Mouse (Mus musculus): Measurements from ENCODE around the gene Wdr76.
A peak's percentile ranks its signal among the peaks of the same experiment; 100 is the strongest.
"Not testable (repeated sequence)": the region's sequence is repeated elsewhere in the genome, so short reads cannot be mapped to it uniquely, and the experiment has no call there.

Wdr76 gene

GRCm38 (mm10) chr2:121505942-121506882 is at the start of gene Wdr76, which contains the start of gene Mfap1a:
TSS of gene Wdr76 (plus strand) at chr2:121506723.
TSS of gene Mfap1a (minus strand) at chr2:121506665.
- peak; percentile 84 for DNase-seq (ENCODE audit: low read depth)

GRCm38 (mm10) chr2:121460071-121460470 is 46.5 kb upstream of the Wdr76 start:
- no peak for DNase-seq (ENCODE audit: low read depth)

DNA sequence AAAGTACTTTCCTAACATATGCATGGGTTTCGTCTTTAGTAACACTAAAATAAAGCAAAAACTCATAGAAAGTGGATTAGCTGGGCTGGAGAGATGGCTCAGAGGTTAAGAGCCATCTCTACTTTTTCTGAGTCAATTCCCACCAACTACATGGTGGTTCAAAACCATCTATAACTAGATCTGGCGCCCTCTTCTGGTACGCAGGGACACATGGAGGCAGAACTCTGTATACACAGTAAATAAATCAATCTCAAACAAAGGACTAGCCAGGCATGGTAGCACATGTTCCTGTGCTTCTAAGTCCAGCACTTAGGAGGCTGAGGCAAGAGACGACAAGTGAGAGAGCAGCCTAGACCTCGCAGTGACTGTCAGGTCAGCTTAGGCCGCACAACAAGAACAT is 37.5 kb upstream of the Wdr76 start:
- not testable (repeated sequence) for DNase-seq (ENCODE audit: low read depth)

- not testable (repeated sequence) for DNase-seq (ENCODE audit: low read depth)
These were observed 33.7 kb upstream of the Wdr76 start for GRCm38 (mm10) chr2:121472783-121473182.

GRCm38 (mm10) chr2:121473301-121474179 is 33.0 kb upstream of the Wdr76 start, which contains the start of gene Mfap1b:
TSS of gene Mfap1b (minus strand) at chr2:121474067.
- DNase-seq (ENCODE audit: low read depth): peak; percentile 83

- DNase-seq (ENCODE audit: low read depth): no peak
These were observed 32.4 kb upstream of the Wdr76 start for GRCm38 (mm10) chr2:121474180-121474535.

- not testable (repeated sequence) for DNase-seq (ENCODE audit: low read depth)
These were observed 31.2 kb upstream of the Wdr76 start for GRCm38 (mm10) chr2:121475306-121475705.

DNA sequence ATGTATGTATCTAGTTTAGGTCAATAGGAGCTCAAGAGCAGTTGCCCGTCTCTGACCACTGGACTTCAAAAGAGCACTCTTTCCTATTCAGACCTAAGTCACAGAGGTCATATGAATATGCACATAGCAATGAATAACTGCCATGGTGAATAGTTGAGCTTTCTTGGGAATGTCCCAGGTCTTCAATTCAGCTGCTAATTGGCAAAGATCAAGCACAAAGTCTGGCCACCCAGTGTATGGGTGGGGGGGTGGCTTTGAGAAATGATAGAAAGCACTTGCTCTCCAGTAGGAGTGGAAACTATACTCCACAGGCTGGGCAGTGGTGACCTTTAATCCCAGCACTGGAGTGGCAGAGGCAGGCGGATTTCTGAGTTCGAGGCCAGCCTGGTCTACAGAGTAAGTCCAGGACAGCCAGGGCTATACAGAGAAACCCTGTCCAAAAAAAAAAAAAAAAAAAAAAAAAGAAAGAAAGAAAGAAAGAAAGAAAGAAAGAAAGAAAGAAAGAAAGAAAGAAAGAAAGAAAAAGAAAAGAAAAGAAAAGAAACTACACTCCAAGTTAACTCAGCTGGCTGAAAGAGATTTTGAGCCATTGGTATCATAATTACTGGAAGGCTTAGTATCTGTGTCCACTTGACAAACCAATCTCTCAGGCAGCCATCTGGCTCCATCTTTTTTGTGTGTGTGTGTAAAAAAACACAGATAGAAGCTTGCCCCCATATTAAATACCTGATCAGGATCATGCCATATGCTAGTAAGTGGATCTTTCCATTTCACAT is 28.8 kb upstream of the Wdr76 start:
- DNase-seq (ENCODE audit: low read depth): no peak

DNA sequence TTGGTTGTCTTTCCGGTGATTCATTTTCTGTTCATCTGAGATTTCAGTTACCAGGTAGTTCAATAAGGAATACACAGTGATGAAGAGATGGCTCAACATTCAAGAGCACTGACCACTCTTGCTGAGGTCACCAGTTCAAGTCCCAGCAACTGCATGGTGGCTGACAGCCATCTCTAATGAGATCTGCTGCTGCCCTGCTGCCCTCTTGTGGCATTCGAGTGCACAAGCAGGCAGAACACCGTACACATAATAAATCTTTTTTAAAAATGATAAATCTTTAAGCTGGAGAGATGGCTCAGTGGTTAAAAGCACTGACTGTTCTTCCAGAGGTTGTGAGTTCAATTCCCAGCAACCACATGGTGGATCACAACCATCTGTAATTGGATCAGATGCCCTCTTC is 26.0 kb upstream of the Wdr76 start:
- DNase-seq (ENCODE audit: low read depth): no peak

DNA sequence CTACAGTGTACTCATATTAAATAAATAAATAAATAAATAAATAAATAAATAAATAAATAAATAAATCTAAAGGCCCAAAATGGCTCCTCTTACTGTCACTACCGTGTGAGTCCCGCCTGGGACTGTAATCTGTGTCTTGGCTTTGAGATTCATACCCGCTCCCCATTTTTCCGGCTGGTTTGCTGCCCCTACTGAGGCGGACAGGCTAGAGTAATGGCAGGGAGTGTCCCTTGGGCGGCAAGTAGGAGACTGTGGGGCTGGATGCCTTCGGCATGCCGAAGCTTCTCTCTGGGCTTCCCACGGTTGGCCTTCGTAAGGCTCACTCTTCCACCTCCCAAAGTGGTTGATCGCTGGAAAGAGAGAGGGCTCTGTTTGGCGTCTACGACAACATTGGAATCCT is 25.6 kb upstream of the Wdr76 start:
- not testable (repeated sequence) for DNase-seq (ENCODE audit: low read depth)

GRCm38 (mm10) chr2:121483576-121483975 is 22.9 kb upstream of the Wdr76 start:
- no peak for DNase-seq (ENCODE audit: low read depth)

DNA sequence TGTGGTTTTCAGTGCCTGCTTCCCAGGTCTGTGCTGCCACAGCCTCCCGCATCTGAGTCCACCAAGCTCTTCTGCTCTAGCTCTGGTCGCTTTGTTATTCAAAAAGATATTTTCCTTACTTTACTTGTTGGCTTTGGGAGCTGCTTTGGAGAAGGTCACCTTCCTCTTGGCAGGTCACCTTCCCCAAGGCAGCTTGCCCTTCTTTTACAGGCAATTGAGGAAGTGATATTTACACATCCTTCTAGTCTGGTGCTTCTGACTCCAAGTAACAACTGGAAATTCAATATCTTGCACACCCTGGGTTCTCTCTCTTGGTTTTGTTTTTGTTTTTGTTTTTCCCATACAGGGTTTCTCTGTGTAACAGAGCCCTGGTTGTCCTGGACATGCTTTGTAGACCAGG is 22.1 kb upstream of the Wdr76 start:
- not testable (repeated sequence) for DNase-seq (ENCODE audit: low read depth)

DNA sequence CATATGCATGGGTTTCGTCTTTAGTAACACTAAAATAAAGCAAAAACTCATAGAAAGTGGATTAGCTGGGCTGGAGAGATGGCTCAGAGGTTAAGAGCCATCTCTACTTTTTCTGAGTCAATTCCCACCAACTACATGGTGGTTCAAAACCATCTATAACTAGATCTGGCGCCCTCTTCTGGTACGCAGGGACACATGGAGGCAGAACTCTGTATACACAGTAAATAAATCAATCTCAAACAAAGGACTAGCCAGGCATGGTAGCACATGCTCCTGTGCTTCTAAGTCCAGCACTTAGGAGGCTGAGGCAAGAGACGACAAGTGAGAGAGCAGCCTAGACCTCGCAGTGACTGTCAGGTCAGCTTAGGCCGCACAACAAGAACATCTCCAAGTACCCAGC is 5.0 kb upstream of the Wdr76 start:
- DNase-seq (ENCODE audit: low read depth): not testable (repeated sequence)

DNA sequence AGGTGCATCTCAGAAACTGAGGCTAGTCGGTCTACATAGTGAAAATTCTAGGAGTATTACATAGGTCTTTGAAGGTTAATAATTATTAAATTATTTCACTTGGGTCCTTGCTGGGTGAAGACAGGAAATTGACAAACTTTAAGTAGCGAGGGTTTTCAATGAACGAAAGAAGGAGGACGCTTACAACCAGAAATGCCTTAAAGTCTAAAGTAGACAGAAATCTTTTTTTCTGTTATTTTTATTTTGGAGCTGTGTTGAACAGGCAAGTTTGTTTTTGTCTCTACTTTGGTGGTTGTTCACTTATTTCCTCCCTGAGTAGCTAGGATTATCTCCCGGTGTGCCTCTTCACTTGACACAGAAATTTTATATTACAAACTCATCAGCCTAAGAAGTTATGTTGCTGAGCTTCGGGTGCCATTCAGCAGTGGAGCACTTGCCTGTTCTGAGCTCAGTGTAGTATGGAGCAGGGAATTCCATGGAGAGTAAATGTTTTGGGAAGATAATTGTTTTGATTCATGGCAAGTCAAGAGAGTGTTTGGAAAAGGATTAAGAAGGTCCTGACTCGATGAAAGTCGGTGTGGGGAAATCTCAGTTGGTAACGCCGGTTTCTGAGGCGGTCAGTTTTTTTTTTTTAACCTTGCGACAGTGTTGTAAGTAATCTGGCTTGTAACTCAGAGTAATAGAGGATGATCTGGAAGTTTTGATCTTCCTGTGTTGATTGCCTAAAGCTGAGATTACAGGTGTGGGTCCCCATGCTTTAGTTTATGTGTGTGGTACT is 839 bp downstream of the Wdr76 start:
- DNase-seq (ENCODE audit: low read depth): no peak

DNA sequence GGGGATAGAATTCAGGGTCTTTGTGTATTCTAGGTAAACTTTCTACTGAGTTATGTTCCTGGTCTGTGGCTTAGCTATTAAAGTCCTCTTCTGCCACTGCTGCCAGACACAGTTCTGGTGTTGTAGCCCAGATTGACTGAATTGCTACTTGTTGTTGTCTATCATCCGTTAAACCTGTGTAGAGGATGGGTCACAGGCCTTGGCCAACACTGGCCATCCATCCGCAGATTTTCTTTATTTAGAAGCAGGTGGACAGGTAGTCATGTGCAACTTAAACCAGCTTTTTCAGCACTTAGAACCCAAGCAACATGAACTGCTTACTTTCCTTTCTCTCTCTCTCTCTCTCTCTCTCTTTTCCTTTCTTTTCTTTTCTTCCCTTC is 1.4 kb downstream of the Wdr76 start:
- DNase-seq (ENCODE audit: low read depth): no peak

- DNase-seq (ENCODE audit: low read depth): peak; percentile 63
These were observed 3.1 kb downstream of the Wdr76 start for GRCm38 (mm10) chr2:121509584-121509983.

DNA sequence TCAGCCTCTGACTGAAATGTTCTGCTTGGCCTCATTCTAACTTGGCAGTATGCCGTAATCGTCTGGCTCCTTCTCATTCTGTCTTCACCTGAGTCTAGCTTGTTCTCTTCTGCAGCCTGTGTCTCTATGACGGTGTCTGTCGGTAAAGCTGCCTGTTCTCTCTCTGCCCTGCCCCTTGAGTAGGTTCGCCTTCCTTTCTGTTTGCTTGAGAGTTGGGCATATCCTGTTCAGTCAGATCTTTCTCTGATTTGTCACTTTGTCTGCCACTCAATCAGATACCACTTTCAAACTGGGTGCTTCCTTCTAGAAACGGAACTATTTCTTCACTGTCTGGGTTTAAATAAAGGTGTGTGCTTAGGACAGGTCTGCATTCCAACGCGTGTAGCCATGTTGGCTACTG is 4.9 kb downstream of the Wdr76 start:
- no peak for DNase-seq (ENCODE audit: low read depth)

DNA sequence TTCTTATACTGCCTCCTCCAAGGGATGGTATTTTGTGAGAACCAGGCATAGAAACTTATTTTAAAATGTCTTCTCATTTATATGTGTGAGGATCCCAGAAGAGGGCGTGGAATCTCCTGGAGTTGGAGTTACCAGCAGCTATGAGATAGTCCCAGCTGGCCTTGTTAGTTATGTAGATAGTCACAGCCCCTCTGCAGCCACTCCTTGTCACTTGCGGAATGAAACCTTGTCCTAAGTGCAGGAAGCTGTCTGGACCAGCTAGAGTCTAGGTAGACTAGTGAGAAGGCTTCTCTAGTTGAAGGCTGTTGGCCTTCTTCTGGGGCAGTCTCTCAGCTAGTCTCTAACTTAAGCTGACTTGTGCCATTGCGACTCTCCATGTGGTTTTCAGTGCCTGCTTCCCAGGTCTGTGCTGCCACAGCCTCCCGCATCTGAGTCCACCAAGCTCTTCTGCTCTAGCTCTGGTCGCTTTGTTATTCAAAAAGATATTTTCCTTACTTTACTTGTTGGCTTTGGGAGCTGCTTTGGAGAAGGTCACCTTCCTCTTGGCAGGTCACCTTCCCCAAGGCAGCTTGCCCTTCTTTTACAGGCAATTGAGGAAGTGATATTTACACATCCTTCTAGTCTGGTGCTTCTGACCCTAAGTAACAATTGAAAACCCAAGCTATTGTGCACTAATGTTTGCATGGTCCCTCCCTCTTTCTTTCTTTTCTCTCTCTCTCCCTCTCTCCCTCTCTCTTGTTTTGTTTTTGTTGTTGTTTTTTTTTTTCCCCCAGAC is 6.7 kb downstream of the Wdr76 start:
- not testable (repeated sequence) for DNase-seq (ENCODE audit: low read depth)

GRCm38 (mm10) chr2:121514211-121514610 is 7.7 kb downstream of the Wdr76 start:
- no peak for DNase-seq (ENCODE audit: low read depth)

DNA sequence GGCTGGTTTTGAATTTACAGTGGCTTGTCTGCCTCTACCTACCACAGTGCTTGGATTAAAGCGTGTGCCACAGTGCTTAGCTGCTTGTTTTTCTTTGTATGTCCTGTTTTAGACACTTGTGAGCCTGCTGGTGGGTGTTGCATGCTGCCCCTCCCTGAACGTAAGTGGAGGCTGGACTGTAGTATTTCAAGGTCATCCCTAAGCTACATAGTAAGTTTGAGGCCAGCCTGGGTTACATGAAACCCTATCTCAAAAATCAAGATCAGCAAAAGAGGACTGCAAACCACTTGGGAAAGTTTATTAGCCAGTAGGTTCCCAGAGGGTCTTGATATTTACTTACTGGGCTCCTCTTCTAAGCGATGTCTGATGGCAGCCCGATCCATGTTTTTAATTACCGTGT is 11.6 kb downstream of the Wdr76 start:
- no peak for DNase-seq (ENCODE audit: low read depth)
